Comparison of ENCODE assay signal across 16 mouse cellular contexts in genomic region chr11:17386756-17387155, GRCm38 (mm10).
DNase-seq lines count a peak whose midpoint lies in the region; ATAC-seq lines count a peak whose summit lies in the region.
"Had no signal": no experiment of that assay in that cellular context is flagged by ENCODE, and none has a peak within 500 bp of the region (broad histone marks: within the 10 kb centered on the region; RNA-seq: fewer than 3 reads in every experiment).

No protein-coding gene starts in this region.

- DNase-seq in left cerebral cortex, adult 9 months (ENCODE audit: low spot score in 2 of 2), result peak; percentile 10 to 41
- no peak for DNase-seq in left cerebral cortex, adult 11 months (ENCODE audit: low spot score)
- DNase-seq in NIH3T3 (ENCODE audit: low read depth), result peak; percentile 86
- DNase-seq in right cerebral cortex, postnatal 25 days, result peak; percentile 55
- no peak for DNase-seq in cerebellum, adult 11 months
- no peak for DNase-seq in gastrocnemius, postnatal 25 days
- no peak for DNase-seq in retina, embryonic 14.5 days (ENCODE audit: low spot score)
- DNase-seq: adrenal gland, adult 8-10 months; cerebellum, adult 8-10 months; embryo, embryonic 11 days; gastrocnemius, postnatal 14 days; lung, adult 2 months; thymus, postnatal 36 days had no signal

- ATAC-seq in frontal cortex, adult (ENCODE audit: low TSS enrichment), result peak; percentile 99
- ATAC-seq: forebrain, embryonic 15.5 days; midbrain, embryonic 13.5 days had no signal

Comparison
In these comparisons a context has a peak if more than half of its experiments do, and no peak if none do; other contexts are left out.
1. DNase-seq: peak in left cerebral cortex, adult 9 months (2 of 2), NIH3T3 (single experiment) and right cerebral cortex, postnatal 25 days (single experiment); none in left cerebral cortex, adult 11 months (single experiment), cerebellum, adult 11 months (single experiment), gastrocnemius, postnatal 25 days (single experiment) and retina, embryonic 14.5 days (single experiment).